Mouse (Mus musculus) hindbrain, postnatal 0 days (tissue): Measurements from ENCODE around the gene Ifna12. TPM values are rescaled to one million over a fixed set of nuclear protein-coding genes. Genes with fewer than 3 reads are reported as not detected.
"Not testable (repeated sequence)": the region's sequence is repeated elsewhere in the genome, so short reads cannot be mapped to it uniquely, and the experiment has no call there.

ENCODE experiments used
- ATAC-seq: fragments of 200-750 bp; cut with Nextera tagmentation; 2 replicates; pipeline ENCODE4 v1.8.0; 2017; ENCODE audit warnings: mild to moderate bottlenecking, moderate TSS enrichment, moderate library complexity
- DNase-seq: peaks from one replicate; pipeline ENCODE4 v3.0.0-alpha.2; 2015; ENCODE audit warnings: low spot score
- H3K27ac ChIP-seq: fragments of 300-500 bp; sonication (generic); 2 replicates; pipeline ENCODE4 v1.5.1; 2014; ENCODE audit warnings: mild to moderate bottlenecking
- H3K27me3 ChIP-seq: fragments of 300-500 bp; sonication (generic); 2 replicates; pipeline ENCODE4 v1.6.1; 2014; ENCODE audit warnings: low read length, mixed read lengths; ENCODE audit not compliant: insufficient read depth
- H3K36me3 ChIP-seq: fragments of 300-500 bp; sonication (generic); 2 replicates; pipeline ENCODE4 v1.6.1; 2014; ENCODE audit warnings: low read length, mixed read lengths; ENCODE audit not compliant: insufficient read depth
- H3K4me1 ChIP-seq: fragments of 300-500 bp; sonication (generic); 2 replicates; pipeline ENCODE4 v1.6.1; 2014; ENCODE audit warnings: antibody characterized with exemption, low read length, mixed read lengths; ENCODE audit not compliant: insufficient read depth
- H3K4me2 ChIP-seq: fragments of 300-500 bp; sonication (generic); 2 replicates; pipeline ENCODE4 v1.6.1; 2014; ENCODE audit warnings: low read depth, mild to moderate bottlenecking, low read length, moderate library complexity, mixed read lengths
- H3K4me3 ChIP-seq: fragments of 300-500 bp; sonication (generic); 2 replicates; pipeline ENCODE4 v1.5.1; 2014; ENCODE audit warnings: low read length
- H3K9ac ChIP-seq: fragments of 300-500 bp; sonication (generic); replicated peaks from 2 replicates; pipeline ENCODE4 v1.6.1; 2014; ENCODE audit warnings: mild to moderate bottlenecking, low read length, moderate library complexity, mixed read lengths
- H3K9me3 ChIP-seq: fragments of 300-500 bp; sonication (generic); 2 replicates; pipeline ENCODE4 v1.6.1; 2016; ENCODE audit warnings: low read length, mixed read lengths
- CTCF ChIP-seq: IDR thresholded peaks from 2 replicates; pipeline ENCODE4 v1.5.1; 2016; ENCODE audit warnings: antibody characterized with exemption, control low read depth, low read depth
- WGBS: fragments of 180-500 bp; shearing (Covaris S2); extraction: QIAGEN DNeasy Blood & Tissue Kit; methylation state at CpG from one replicate; pipeline ENCODE4 v1.1.7; 2014; 5-methylcytosine and 5-hydroxymethylcytosine counted together
- polyA plus RNA-seq: library from polyadenylated mRNA; unstranded; fragments of >200 nt; fragmentation: Nextera tagmentation; extraction: Ambion mirVana; gene quantifications from 2 replicates; pipeline ENCODE4 v1.2.1, GENCODE M21; 2015
- total RNA-seq: library from RNA; depleted of rRNA; stranded (reverse); fragments of >200 nt; gene quantifications from 2 replicates; pipeline ENCODE4 v1.2.3, GENCODE M21; 2014; rRNA removed

Ifna12 gene
- total and polyA plus RNA-seq, 2 experiments from 2014 or later, result not detected

DNA sequence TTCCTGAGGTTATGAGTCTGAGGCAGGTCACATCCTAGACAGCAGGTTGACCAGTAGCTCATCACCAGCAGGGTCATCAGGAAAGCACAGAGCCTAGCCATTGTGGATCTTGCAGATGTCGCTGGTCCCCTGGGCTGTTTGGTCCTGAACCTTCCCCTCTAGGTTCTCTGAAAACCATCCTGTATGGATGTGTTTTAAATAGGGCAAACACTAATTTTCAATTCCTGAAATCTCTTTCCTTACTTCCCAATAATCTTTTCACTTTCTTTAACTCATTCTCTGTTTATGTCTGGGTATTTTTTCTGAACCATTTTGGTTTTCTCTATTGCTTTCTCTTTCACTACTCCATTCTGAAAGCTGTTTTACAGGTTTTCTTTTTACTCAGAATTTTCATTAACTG, 31.5 kb downstream of the Ifna12 start, which contains the start of gene Ifna14:
TSS of gene Ifna14 (minus strand) at position 101 of the 400 bp plus-strand sequence.
- no peak for TF ChIP-seq CTCF
- Histone ChIP-seq H3K4me1 (no peaks in the 10 kb centered on the region), H3K27ac (no peak within 1 kb of the TSS), H3K4me2 (no peak within 1 kb of the TSS), H3K9ac (no peak within 1 kb of the TSS), H3K27me3 (no peaks in the 10 kb centered on the region), H3K4me3 (no peak within 1 kb of the TSS), H3K9me3 (no peaks in the 10 kb centered on the region), H3K36me3 (no peaks in the 10 kb centered on the region)
- ATAC-seq (no peak), DNase-seq (no peak)
- WGBS, result 88% methylated on average over 1 of the region's 1 CpGs

DNA sequence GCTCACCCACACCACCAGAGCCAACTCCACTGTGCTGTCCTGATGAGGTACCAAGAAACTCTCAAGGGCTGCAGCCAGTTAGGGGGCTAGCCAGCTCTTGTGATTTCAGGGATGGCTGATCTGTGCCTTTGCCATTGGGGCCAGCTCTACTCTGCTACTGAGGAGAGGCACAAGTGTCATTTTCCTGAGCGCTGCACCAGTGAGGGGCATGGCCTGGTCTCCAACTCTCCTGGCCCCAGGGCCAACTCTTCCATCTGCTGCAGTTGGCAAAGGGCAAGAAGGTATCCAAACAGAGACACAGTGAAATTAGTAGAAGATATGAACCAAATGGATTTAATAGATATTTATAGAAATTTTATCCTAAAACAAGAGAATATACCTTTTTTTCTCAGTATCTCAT, 41.4 kb downstream of the Ifna12 start:
- no peak overlapping the region for H3K4me2 ChIP-seq
- 79% methylated on average over 1 of the region's 1 CpGs for WGBS
- no peak overlapping the region for H3K4me3 ChIP-seq
- no peaks in the 10 kb centered on the region for H3K4me1 ChIP-seq
- no peaks in the 10 kb centered on the region for H3K9me3 ChIP-seq
- H3K27me3 ChIP-seq, result no peaks in the 10 kb centered on the region
- H3K27ac ChIP-seq, result no peak overlapping the region
- ATAC-seq (no peak), DNase-seq (no peak)
- no peak for TF ChIP-seq CTCF
- no peak overlapping the region for H3K9ac ChIP-seq
- no peaks in the 10 kb centered on the region for H3K36me3 ChIP-seq

DNA sequence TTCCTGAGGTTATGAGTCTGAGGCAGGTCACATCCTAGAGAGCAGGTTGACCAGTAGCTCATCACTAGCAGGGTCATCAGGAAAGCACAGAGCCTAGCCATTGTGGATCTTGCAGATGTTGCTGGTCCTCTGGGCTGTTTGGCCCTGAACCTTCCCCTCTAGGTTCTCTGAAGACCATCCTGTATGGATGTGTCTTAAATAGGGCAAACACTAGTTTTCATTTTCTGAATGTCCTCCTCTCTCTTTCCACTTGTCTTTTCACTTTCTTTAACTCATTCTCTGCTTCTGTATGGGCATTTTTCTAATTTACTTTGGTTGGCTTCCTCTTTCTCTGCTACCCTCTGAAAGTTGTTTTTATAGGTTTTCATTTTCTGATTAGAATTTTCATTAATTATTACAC, 45.0 kb downstream of the Ifna12 start, which contains the start of gene Ifna15:
TSS of gene Ifna15 (minus strand) at position 101 of the 400 bp plus-strand sequence.
- H3K4me3 ChIP-seq, H3K36me3 ChIP-seq, H3K9me3 ChIP-seq, H3K4me2 ChIP-seq, DNase-seq, ATAC-seq, H3K27ac ChIP-seq, H3K4me1 ChIP-seq, H3K27me3 ChIP-seq, H3K9ac ChIP-seq: not testable (repeated sequence)

Other genes with a start within 250 kb of the Ifna12 start
Only the 30 nearest of the 32 such genes appear.
- 4.4 and 5.3 TPM in 2 replicates for gene Hacd4, start 164.4 kb downstream of the Ifna12 start, total RNA-seq
- 4.9 and 5.0 TPM in 2 replicates for gene Hacd4, start 164.4 kb downstream of the Ifna12 start, polyA plus RNA-seq
- gene Ifnb1, start 80.6 kb downstream of the Ifna12 start, total RNA-seq, result not detected in 2 replicates
- not detected in 2 replicates for gene Ifnb1, start 80.6 kb downstream of the Ifna12 start, polyA plus RNA-seq
- not detected in 2 replicates for gene Ifna15, start 45.1 kb downstream of the Ifna12 start, total RNA-seq
- gene Ifna15, start 45.1 kb downstream of the Ifna12 start, polyA plus RNA-seq, result not detected in 2 replicates
- not detected in 2 replicates for gene Ifna14, start 31.6 kb downstream of the Ifna12 start, total RNA-seq
- gene Ifna14, start 31.6 kb downstream of the Ifna12 start, polyA plus RNA-seq, result not detected in 2 replicates
- gene Ifna9, start 11.0 kb downstream of the Ifna12 start, total RNA-seq, result not detected in 2 replicates
- not detected in 2 replicates for gene Ifna9, start 11.0 kb downstream of the Ifna12 start, polyA plus RNA-seq
- gene C87499, start 31.0 kb upstream of the Ifna12 start, total RNA-seq, result not detected in 2 replicates
- gene C87499, start 31.0 kb upstream of the Ifna12 start, polyA plus RNA-seq, result not detected in 2 replicates
- not detected in 2 replicates for gene Ifna13, start 41.1 kb upstream of the Ifna12 start, total RNA-seq
- gene Ifna13, start 41.1 kb upstream of the Ifna12 start, polyA plus RNA-seq, result not detected in 2 replicates
- not detected in 2 replicates for gene Ifna16, start 73.5 kb upstream of the Ifna12 start, total RNA-seq
- gene Ifna16, start 73.5 kb upstream of the Ifna12 start, polyA plus RNA-seq, result not detected in 2 replicates
- not detected in 2 replicates for gene Ifna2, start 80.5 kb upstream of the Ifna12 start, total RNA-seq
- not detected in 2 replicates for gene Ifna2, start 80.5 kb upstream of the Ifna12 start, polyA plus RNA-seq
- not detected in 2 replicates for gene Ifnab, start 88.0 kb upstream of the Ifna12 start, total RNA-seq
- gene Ifnab, start 88.0 kb upstream of the Ifna12 start, polyA plus RNA-seq, result not detected in 2 replicates
- gene Gm26566, start 118.4 kb upstream of the Ifna12 start, total RNA-seq, result 0.18 and 2.2 TPM in 2 replicates
- gene Gm26566, start 118.4 kb upstream of the Ifna12 start, polyA plus RNA-seq, result 1.4 and 1.5 TPM in 2 replicates
- gene Klhl9, start 119.1 kb upstream of the Ifna12 start, total RNA-seq, result 140 TPM in 2 replicates
- gene Klhl9, start 119.1 kb upstream of the Ifna12 start, polyA plus RNA-seq, result 73.1 and 78.8 TPM in 2 replicates
- gene Gm13271, start 151.5 kb upstream of the Ifna12 start, total RNA-seq, result not detected in 2 replicates
- not detected in 2 replicates for gene Gm13271, start 151.5 kb upstream of the Ifna12 start, polyA plus RNA-seq
- gene Gm13283, start 156.7 kb upstream of the Ifna12 start, total RNA-seq, result not detected in 2 replicates
- not detected in 2 replicates for gene Gm13283, start 156.7 kb upstream of the Ifna12 start, polyA plus RNA-seq
- not detected in 2 replicates for gene Gm13290, start 170.5 kb upstream of the Ifna12 start, total RNA-seq
- gene Gm13290, start 170.5 kb upstream of the Ifna12 start, polyA plus RNA-seq, result not detected in 2 replicates
- gene Gm13289, start 173.5 kb upstream of the Ifna12 start, total RNA-seq, result not detected in 2 replicates
- not detected in 2 replicates for gene Gm13289, start 173.5 kb upstream of the Ifna12 start, polyA plus RNA-seq
- not detected in 2 replicates for gene Gm13272, start 176.5 kb upstream of the Ifna12 start, total RNA-seq
- gene Gm13272, start 176.5 kb upstream of the Ifna12 start, polyA plus RNA-seq, result not detected in 2 replicates
- not detected in 2 replicates for gene Ifnz, start 178.8 kb upstream of the Ifna12 start, total RNA-seq
- not detected in 2 replicates for gene Ifnz, start 178.8 kb upstream of the Ifna12 start, polyA plus RNA-seq
- gene Gm13276, start 182.3 kb upstream of the Ifna12 start, total RNA-seq, result not detected in 2 replicates
- gene Gm13276, start 182.3 kb upstream of the Ifna12 start, polyA plus RNA-seq, result not detected in 2 replicates
- not detected in 2 replicates for gene Gm13277, start 185.3 kb upstream of the Ifna12 start, total RNA-seq
- not detected in 2 replicates for gene Gm13277, start 185.3 kb upstream of the Ifna12 start, polyA plus RNA-seq
- not detected in 2 replicates for gene Gm13278, start 188.2 kb upstream of the Ifna12 start, total RNA-seq
- not detected in 2 replicates for gene Gm13278, start 188.2 kb upstream of the Ifna12 start, polyA plus RNA-seq
- gene Gm13275, start 191.1 kb upstream of the Ifna12 start, total RNA-seq, result not detected in 2 replicates
- gene Gm13275, start 191.1 kb upstream of the Ifna12 start, polyA plus RNA-seq, result not detected in 2 replicates
- not detected in 2 replicates for gene Gm13279, start 194.0 kb upstream of the Ifna12 start, total RNA-seq
- not detected in 2 replicates for gene Gm13279, start 194.0 kb upstream of the Ifna12 start, polyA plus RNA-seq
- gene Gm13285, start 196.3 kb upstream of the Ifna12 start, total RNA-seq, result not detected in 2 replicates
- 0.14 TPM in 1 of 2 replicates, not detected in the other for gene Gm13285, start 196.3 kb upstream of the Ifna12 start, polyA plus RNA-seq
- gene Gm13287, start 199.9 kb upstream of the Ifna12 start, total RNA-seq, result not detected in 2 replicates
- not detected in 2 replicates for gene Gm13287, start 199.9 kb upstream of the Ifna12 start, polyA plus RNA-seq
- gene Gm13288, start 202.2 kb upstream of the Ifna12 start, total RNA-seq, result not detected in 2 replicates
- not detected in 2 replicates for gene Gm13288, start 202.2 kb upstream of the Ifna12 start, polyA plus RNA-seq
- gene Ifna7, start 212.9 kb upstream of the Ifna12 start, total RNA-seq, result not detected in 2 replicates
- gene Ifna7, start 212.9 kb upstream of the Ifna12 start, polyA plus RNA-seq, result not detected in 2 replicates
- not detected in 2 replicates for gene Ifna11, start 216.6 kb upstream of the Ifna12 start, total RNA-seq
- not detected in 2 replicates for gene Ifna11, start 216.6 kb upstream of the Ifna12 start, polyA plus RNA-seq
- gene Ifna6, start 224.0 kb upstream of the Ifna12 start, total RNA-seq, result not detected in 2 replicates
- gene Ifna6, start 224.0 kb upstream of the Ifna12 start, polyA plus RNA-seq, result not detected in 2 replicates
- not detected in 2 replicates for gene Ifna5, start 232.1 kb upstream of the Ifna12 start, total RNA-seq
- not detected in 2 replicates for gene Ifna5, start 232.1 kb upstream of the Ifna12 start, polyA plus RNA-seq